25 mouse cellular contexts compared by ENCODE assay signal in genomic region chr2:4900624-4901023, GRCm38 (mm10).
"Had no signal": no experiment of that assay in that cellular context is flagged by ENCODE, and none has a peak within 500 bp of the region (broad histone marks: within the 10 kb centered on the region; RNA-seq: fewer than 3 reads in every experiment).

No protein-coding gene starts in this region.

- H3K27me3 ChIP-seq: heart, embryonic 12.5 days; hindbrain, embryonic 12.5 days; intestine, embryonic 15.5 days; limb, embryonic 12.5 days; liver, embryonic 13.5 days; liver, embryonic 15.5 days had no signal

- H3K4me1 ChIP-seq: heart, embryonic 10.5 days; heart, embryonic 12.5 days; hindbrain, embryonic 10.5 days; hindbrain, embryonic 12.5 days; intestine, embryonic 15.5 days; limb, embryonic 10.5 days; limb, embryonic 12.5 days; liver, embryonic 13.5 days; liver, embryonic 15.5 days had no signal

- DNase-seq: gastrocnemius, adult 2 months; gastrocnemius, postnatal 10 days; gastrocnemius, postnatal 25 days; heart, adult 18-20 months; heart, postnatal 10 days; heart, postnatal 4 days; kidney, postnatal 4 days; liver, embryonic 13.5 days; lung, adult 2 months had no signal

- H3K9me3 ChIP-seq: heart, embryonic 10.5 days; heart, embryonic 12.5 days; hindbrain, embryonic 10.5 days; hindbrain, embryonic 12.5 days; intestine, embryonic 15.5 days; limb, embryonic 10.5 days; limb, embryonic 12.5 days; liver, embryonic 13.5 days; liver, embryonic 15.5 days had no signal

- H3K9ac ChIP-seq: heart, embryonic 12.5 days; hindbrain, embryonic 12.5 days; hindbrain, embryonic 14.5 days; intestine, embryonic 15.5 days; limb, embryonic 12.5 days; liver, embryonic 13.5 days; liver, embryonic 15.5 days had no signal

- H3K4me3 ChIP-seq: gastrocnemius, adult 2 months; heart, embryonic 10.5 days; heart, embryonic 12.5 days; hindbrain, embryonic 10.5 days; hindbrain, embryonic 12.5 days; intestine, embryonic 15.5 days; layer of hippocampus, adult 2 months; left cerebral cortex, adult 2 months; limb, embryonic 10.5 days; limb, embryonic 12.5 days; liver, embryonic 13.5 days; liver, embryonic 15.5 days had no signal

- H3K4me2 ChIP-seq: heart, embryonic 12.5 days; hindbrain, embryonic 12.5 days; hindbrain, embryonic 14.5 days; intestine, embryonic 15.5 days; limb, embryonic 12.5 days; liver, embryonic 13.5 days; liver, embryonic 15.5 days had no signal

- H3K27ac ChIP-seq: gastrocnemius, adult 2 months; heart, embryonic 10.5 days; hindbrain, embryonic 10.5 days; hindbrain, embryonic 12.5 days; hindbrain, embryonic 14.5 days; intestine, embryonic 15.5 days; kidney, postnatal 0 days; layer of hippocampus, adult 2 months; left cerebral cortex, adult 2 months; limb, embryonic 10.5 days; limb, embryonic 12.5 days; liver, embryonic 13.5 days; liver, embryonic 15.5 days had no signal

- ATAC-seq: forebrain, embryonic 16.5 days; hindbrain, embryonic 16.5 days; inflammation-experienced regulatory T-cells, adult 6 months; intestine, embryonic 15.5 days; intestine, postnatal 0 days had no signal
